Mouse (Mus musculus) R1 (cell line): ENCODE results near the gene Hadhb.

Source experiments
- DNase-seq: peaks from one replicate; pipeline ENCODE4 v3.0.0-alpha.2; 2018; ENCODE audit warnings: low read depth, low spot score

Hadhb gene

DNA sequence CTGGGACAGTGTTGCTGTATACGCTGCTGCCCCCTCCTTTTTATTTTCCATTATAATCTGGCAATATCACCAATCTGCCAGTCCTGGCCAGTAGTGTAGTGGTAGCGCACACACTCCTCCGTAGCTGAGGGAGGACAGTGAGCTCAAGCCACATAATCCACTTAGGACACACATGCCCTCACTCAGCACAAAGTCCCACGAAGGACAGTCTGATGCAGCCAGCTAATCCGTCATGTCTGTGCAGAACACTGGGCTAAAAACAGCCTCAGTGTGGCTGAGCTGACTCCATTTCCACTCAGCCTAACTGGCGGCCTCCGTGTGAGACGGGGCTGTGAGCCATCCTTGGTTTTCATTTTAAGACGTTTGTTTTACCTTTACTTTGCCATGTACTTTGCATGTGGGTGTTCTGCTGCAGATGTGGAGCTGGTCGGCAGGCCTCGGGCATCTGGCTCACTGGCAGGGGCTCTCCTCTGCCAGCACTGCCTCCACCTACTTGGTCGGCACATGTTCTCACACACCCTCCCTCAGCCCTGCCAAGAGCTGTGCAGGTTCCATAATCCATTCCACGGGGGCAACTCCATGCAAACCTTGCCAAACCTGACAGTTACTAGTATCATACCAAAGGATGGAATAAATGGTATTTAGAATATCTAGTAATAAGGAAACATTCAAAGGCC, 27.0 kb upstream of the Hadhb start:
- no peak for DNase-seq

DNA sequence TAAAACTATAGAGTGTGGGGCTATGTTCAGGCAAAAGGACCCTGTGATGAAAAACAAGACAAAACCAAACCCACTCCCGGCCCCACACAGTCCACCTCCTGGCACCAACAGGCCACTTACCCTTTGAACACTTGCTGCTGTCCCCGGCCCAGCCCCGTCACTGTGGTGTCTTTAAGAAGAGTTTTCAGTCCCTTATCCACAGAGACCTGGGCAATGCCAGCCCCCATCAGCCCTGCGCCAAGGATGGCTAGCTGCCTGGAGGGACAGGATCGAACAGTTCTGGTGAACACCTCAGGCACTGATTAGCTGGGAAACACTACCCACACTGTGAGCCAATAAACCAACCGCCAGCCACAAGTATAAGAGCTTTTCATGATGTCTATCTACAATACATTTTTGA, 26.4 kb upstream of the Hadhb start:
- DNase-seq: no peak

DNA sequence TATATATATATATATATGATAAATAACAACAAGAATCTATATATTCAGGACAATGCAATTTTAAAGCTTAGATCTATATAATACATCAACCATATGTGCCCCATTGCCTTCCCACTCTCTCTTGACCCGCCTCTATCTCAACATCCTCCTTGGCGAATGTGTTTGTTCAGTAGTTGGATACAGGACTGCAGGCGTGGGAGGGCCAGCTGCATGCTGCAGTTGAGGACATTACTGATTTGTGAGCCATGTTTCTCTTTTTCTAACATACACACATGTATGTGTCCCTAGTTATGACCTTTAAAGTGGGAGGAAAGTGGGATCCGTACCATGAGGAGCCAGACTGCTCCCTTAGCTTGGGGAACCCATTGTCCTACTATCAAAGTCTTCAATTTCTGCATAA, 23.8 kb upstream of the Hadhb start:
- no peak for DNase-seq

DNA sequence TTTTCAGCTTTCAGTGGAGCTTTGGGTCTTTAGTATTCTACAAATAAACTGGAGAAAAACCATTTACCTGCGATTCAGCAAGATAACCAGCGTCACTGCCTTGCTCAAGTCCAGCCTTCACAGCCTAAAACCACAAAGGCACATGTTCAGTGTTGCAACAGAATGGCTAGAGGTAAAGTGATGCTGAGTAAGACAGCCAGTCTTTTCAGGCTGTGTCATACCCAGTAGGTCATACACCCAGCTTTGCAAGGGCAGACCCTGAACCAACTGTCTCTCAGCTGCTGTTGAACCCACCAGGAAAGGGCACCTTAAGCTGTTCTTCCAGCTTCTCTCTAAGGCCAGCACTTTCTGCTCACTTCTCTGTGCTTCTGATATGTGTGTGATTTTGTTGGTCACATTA, 22.9 kb upstream of the Hadhb start:
- DNase-seq: no peak

DNA sequence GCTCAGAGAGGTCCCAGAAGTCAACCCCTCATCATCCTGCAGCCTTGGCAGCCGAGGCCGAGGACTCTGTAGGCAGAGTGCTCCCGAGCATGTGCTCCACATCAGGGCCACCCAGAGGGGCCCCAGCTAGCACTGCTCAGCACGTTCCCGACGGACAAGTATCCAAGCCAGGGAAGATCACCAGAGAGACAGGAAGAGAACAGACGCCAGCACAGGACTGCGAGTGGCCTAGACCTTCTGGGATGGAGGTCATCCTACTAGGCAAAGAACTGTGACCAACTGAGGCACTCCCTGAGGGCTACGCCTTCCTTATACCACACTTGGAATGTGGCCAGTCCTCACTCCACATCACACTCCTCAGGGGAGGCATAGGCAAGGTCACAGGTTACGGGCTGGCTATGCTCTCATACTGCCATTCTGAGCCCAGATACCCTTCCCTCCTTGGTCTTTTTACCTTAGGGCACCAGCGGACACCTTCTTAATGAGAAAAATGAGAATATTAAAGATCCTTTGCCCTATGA, 19.3 kb upstream of the Hadhb start:
- DNase-seq: no peak

DNA sequence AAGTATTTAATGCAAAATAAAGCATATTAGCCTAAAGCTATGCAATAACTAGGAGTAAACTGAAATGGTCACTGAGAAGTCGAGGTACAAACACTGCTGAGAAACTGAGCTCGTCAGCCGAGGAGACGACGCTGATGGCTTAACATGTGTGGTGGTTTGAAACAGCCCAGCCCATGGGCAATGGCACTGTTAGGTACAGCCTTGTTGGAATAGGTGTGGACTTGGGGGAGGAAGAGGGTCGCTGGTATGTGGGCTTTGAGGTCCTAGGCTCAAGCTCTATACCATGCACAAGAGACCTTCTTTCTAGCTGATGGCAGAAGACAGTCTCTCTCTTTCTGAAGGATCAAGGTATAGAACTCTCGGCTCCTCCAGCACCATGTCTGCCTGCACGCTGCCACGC, 17.8 kb upstream of the Hadhb start:
- DNase-seq: no peak

DNA sequence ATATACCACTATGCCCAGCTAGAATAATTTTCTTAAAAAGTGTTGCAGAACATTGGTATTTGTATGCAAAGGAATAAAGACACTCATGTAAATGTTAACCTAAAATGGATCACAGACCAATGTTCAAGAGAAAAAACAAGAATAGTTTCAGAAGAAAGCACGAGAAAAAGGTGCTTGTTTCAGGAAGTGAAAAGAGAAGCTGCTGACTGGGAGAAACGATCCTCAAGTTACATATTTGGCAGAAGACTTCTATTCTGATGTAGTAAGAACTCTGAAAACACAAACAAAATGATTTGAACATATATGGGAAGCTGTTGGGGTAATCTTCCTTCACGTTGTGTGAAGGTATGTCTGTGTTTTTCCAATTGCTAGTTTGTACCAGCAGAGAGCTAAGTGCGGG, 16.9 kb upstream of the Hadhb start:
- no peak for DNase-seq

DNA sequence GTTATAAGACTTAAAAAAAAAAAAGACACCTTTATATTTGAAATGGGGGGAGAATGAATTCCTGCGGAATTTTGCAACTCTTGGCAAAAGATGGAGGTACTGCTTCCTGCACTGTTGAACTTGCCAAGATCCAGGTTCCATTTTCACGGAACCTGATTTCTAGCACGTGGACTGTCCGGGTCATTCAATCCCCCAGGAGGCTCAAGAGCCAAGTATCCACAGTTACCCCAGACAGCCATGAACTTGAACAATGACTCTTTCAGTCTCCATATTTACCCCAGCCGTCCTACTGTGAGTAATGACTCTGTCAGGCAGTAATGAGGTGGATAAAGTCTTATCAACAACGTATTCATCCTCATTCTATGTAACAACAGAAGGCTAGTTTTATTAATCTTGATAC, 8.5 kb upstream of the Hadhb start:
- no peak for DNase-seq

DNA sequence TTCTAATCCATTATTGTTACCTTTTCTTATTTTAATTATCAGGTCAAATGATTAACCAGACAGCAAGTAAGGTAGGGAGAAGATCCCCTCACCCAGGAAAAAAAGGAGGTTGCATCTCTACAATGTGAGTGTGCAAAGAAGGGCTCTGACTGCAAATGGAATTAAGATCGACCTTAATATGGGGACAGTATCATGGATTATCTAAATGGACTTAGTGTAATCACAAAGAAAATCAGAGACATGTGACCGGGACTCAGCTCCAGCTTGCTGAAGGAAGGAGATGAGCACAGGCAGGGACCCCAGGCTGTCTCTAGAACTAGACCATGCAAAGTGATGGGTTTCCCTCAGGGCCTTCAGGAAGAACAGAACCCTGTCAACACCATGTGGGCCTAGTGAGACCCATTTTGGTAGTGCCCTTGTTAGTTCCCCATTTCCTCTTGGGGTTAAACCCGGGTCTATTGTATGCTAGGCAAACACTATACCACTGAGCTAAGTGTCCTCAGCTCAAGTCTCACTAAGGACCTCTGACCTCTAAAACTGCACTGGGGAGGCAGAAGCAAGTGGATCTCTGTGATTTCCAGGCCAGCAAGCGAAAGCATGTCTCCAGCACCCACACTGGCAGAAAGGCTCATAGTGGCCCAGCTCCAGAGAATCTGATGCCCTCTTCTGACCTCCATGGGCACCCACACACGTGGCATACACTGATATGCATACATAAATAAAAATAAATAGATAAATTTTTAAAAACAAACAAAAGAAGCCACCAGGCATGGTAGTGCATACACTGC, 6.7 kb upstream of the Hadhb start:
- no peak for DNase-seq

DNA sequence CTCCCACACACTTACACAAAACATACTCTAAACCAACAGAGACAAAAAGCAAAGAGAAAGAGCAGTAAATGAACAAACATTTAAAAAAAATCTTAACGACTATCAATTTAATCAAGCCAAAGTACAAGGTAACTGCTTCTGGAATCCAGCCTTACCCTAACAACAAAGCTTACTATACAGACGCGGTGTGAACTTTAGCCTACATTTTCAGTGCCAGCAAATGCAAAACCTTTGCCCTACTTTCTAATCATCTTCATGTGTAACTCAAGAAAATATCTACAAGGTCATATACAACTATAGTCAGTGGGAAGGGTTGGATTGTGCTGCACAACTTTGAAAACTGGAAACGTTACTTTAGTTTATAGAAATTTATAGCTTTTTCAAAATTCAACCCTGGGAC, 3.0 kb upstream of the Hadhb start:
- no peak for DNase-seq

DNA sequence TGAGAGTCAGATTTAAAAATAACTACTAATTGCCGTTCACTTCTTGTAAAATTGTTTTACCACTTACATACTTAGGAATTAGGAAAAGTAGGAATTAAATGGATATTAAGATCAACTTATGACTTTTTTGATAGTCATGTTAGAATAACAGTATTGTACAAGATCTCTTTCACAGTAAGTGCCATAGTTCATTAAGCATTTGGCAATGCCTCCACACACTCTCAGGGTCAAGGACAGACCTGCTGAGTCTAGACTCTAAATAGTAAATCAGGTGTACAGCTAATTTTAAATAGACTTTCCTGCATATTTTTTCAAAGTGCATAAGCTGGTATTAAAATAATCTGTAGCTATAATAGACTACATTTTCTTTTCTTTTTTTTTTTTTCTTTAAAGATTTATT, 2.6 kb upstream of the Hadhb start:
- no peak for DNase-seq

DNA sequence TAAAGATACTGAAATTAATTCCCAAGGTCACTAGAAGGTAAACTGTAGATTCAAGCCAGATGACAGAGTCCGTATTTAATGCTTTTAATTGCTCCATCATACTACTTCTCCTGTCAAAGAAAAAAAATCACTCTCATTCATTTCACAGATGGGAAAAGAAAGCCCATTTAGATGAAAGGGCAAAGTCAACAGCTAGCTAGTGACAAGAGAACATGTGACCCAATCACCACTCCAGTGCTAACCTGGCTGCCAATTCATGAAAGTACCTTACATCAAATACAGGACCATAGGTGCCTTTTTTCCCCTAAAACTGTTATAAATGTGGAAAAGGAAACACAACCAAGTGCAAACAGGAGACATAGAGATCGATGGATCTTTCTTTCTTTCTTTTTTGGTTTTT, 1.8 kb upstream of the Hadhb start:
- no peak for DNase-seq

DNA sequence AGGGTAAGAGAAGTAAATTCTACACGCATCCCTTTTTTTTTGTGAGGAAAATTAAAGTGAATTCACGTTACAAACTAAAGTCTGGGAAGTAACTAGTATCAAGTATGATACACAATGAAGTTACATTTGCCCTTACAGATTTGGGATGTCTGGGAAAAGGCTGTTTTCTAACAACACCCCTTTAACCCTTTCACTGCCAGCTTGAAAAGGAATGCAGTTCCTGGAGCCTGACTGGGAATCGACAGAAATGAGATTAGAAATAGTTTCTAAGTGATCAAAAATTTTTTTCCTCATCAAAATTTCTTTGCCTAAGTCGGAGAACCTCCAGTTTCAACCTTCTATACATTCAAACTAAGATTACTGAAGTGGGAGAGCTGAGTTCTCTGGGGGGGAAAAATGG, 1.0 kb upstream of the Hadhb start:
- peak; percentile 56 for DNase-seq

DNA sequence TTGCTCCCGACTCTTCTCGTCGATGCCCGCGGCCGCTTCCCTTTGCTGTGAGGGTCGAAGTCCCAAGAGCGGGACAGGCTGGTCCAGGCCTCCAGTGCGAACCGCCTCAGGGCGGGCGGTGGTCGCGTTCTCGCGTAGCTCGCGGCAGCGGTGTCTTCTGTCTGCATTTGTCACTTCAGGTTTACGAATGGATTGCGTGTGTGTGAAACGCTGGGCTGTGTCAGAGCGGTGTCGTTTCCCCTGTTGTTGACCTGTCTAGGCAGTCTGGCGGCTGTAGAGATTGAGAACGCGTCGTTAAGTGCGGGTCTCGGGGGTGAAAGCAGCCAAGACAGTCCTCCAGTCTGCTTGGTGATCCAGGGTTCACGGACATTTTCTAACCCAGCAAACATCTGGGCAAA, 346 bp downstream of the Hadhb start:
- no peak for DNase-seq

DNA sequence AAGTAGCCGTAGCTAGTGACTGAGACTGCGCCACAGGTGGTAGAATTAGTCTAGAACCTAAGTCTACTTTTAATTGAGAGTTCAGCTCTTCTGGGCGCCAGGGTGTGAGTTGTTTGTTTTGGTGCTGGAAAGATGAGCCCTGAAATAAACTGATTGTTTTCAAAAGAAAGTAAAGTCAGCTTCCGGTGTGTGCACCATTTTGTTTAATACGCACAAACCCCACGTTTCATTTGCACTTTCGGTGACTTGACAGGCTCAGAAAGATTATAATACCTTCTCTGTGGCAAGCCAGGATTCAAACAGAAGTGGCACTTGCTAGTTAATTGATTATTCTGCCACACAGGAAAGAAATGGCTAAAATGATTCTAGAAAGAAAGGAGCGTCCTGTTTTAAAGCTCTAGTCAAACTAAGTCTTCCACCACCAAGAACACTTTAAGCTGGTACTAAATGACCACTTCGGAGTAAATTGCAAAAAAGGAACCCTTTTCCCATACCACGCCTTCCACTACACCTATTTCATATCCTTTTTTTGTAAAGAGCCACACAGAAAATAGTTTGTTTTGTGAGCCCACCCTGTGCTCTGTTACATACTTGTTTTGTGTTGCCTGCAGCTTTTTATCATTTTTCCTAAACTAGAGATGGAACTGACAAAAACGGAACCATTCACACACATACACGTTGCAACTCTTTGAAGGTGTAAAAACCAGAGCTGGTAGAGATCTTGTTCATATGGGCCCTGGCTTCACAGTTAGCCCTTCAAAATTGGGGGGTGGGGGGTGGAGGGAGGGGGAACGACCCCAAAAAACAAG, 977 bp downstream of the Hadhb start:
- DNase-seq: no peak

DNA sequence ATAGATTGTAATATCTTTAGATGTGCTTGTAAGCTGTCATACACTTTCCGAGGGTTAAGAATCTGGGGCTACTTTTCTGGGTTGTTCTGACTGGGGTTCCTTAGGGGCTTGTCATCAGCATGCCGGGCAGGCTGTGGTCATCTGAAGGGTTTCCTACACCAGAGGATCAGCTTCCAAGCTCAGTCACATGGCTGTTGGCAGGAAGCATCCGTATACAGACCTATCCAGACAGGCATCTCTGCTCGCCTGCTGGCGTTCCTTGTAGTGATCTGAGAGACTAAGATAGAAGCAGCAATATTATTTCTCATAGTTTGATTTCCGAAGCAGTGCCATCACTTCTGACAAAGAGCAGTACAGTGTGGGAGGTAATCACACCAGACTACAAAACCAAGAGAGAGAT, 4.6 kb downstream of the Hadhb start:
- no peak for DNase-seq

DNA sequence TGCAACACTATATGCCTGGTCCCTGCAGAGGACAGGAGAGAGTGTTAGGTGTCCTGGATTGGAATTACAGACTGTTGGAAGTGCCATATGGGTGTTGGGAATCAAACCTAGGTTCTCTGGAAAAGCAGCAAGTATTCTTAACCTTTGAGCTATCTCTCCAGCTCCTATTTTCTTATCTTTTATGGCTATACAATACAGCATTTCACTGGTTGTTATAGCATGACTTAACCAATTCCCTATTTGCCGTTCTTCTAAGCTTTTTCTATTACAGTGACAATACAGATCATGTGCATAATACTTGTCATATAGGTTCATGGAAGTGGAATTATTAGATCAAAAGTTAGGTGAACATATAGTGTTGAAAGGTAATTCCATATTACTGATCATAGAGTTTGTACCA, 6.8 kb downstream of the Hadhb start:
- no peak for DNase-seq

DNA sequence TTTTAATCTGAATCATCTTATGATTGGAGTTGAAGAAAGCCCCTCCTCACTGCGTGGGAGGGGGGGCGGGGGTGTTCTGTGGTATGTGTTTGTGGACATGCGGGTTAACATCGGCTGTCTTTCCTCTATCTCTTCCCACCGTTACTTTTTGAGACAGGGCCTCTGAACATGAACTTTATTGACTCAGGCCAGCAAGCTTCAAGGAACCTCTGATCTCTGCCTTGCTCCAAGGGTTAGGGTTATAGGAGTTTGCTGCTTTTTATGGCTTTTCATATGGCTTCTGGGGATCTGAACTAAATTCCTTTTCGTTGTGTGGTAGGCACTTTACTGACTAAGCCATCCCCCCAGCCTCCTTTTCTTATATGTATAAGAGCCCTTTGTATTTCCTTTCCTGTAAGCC, 7.3 kb downstream of the Hadhb start:
- DNase-seq: no peak

DNA sequence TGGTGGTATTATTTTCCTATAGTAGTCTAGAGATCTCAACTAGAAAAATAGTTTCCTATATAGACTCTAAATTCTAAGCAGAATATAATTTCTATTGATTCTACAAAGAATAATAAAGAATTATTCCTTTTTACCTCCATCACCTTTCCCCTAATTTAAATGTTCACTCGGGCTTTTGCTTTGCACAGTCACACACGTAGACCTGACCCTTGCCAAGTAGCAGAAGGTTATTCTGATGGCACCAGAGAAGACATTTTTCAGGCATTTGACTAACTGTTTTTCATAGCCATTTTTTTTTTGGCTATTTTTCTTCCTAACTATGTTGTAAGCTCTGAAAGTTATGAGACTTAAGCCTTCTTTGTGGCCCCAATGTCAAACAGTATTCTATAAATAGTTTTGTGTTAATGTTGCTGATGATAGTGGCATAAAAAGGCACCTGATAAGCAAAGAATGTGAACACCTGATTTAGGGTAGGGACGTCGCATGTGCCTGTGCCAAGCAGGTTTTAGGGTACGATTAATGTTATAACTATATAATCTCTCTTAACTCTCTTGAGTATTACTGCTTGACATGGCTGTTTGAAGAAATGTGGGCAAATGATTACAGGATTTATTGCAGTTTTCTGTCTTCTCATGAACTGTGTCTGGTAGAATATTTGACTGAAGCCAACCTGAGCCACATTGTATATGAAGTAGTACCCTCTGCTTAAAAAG, 10.3 kb downstream of the Hadhb start:
- DNase-seq: no peak

DNA sequence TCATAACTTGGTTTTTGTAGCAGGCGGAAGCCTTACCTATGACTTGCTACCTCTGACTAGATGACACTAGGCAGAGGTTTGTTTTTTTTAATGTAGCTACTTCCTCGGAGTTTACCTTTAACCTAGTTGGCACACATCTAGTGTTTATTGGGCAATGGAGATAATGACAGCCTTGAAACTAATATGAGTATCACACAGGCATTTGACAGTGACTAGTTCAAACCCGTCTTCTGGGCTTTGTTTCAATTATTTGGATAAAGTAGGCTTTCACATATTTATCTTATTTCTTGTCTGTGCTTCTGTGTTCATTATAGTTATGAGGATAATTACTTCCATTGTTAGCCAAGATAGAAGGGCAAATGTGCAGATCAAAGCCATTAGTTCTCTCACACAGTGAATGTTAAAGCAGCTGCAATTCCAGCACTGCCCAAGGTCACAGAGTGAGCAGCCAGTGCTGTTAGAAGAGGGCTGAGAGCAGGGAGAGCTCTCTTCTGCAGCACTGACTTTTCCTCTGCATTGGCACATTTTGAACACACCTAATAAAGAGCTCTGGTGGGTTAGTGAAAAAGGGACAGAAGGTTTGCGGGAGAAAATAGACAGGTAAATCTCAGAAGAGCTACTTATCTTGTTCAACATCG, 15.4 kb downstream of the Hadhb start:
- no peak for DNase-seq

DNA sequence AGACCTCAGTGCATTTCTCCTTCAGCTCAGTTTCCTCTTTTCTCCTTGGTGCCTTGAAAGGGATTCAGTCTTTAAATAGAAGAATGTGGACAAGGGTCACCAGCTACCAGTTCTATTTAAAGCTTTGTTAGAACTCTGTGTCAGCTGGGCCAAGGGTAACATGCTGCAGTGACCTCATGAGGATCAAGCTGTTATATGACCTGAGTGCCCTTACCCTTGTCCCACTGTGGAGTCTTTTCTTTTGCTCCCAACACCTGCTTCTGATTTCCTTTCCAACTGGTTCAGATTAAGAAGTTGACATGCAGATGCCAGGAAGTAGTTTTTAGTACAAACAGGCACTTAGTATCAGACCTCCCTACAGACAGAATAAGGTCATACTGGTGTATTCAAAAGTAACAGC, 17.1 kb downstream of the Hadhb start:
- peak; percentile 78 for DNase-seq
